ENCODE assay signal across 13 mouse cellular contexts in the genomic region with DNA sequence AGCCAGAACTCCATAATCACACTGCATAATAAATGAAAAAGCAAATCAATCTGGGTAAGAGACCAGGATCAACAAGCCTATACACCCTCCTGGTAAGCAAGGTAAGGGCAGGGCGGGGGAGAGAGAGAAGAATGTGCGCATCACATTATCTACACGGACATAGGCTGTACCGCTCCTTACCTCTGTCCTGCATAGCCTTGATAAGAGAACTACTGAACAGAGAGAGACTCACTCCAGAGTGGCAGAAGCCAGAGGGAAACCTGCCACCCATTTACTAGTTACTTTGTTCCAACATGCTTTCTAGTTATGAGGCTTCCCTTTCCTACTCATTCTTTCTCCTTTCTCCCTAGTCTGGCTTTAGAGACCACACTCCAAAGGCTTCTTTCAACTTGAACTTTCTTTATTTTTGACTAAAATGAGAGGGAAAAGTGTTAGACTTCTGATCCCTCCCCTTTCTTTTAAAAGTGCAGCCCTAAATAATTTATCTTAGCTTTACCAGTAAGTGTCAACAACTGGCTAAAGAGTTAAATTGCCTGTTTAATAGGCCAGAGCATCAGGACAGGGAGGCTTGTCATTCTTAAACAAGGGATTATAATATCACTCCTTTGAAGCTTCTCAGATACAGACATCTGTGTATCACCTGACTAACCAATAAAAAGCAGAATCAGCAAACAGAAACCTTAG. TPM values are rescaled to one million over a fixed set of nuclear protein-coding genes. Genes with fewer than 3 reads are reported as not detected.
DNase-seq lines count a peak whose midpoint lies in the region; ATAC-seq and TF ChIP-seq lines count a peak whose summit lies in the region.
"Had no signal": no experiment of that assay in that cellular context is flagged by ENCODE, and none has a peak within 500 bp of the region (broad histone marks: within the 10 kb centered on the region; RNA-seq: fewer than 3 reads in every experiment).

No protein-coding gene starts in this region.

- H3K9me3 ChIP-seq in forebrain, embryonic 11.5 days (ENCODE audit: control insufficient read depth, low read length) = no peaks in the 10 kb centered on the region
- no peaks in the 10 kb centered on the region for H3K9me3 ChIP-seq in forebrain, postnatal 0 days (ENCODE audit: low read length)
- no peaks in the 10 kb centered on the region for H3K9me3 ChIP-seq in stomach, embryonic 14.5 days (ENCODE audit: control insufficient read depth, low read depth, low read length)
- no peaks in the 10 kb centered on the region for H3K9me3 ChIP-seq in stomach, postnatal 0 days (ENCODE audit: control insufficient read depth, low read length)
- no peaks in the 10 kb centered on the region for H3K9me3 ChIP-seq in liver, embryonic 16.5 days (replicated peaks; ENCODE audit: control insufficient read depth, low read length)

- 85% methylated on average over 4 of the region's 4 CpGs for WGBS in forebrain, embryonic 11.5 days
- WGBS in forebrain, postnatal 0 days = 93% methylated on average over 4 of the region's 4 CpGs
- 81% methylated on average over 4 of the region's 4 CpGs for WGBS in stomach, embryonic 14.5 days
- 85% methylated on average over 4 of the region's 4 CpGs for WGBS in stomach, postnatal 0 days
- 39% methylated on average over 4 of the region's 4 CpGs for WGBS in liver, embryonic 16.5 days (ENCODE audit: insufficient replicate concordance)

- no peak overlapping the region for H3K4me2 ChIP-seq in forebrain, embryonic 11.5 days (ENCODE audit: low read depth, low read length, severe bottlenecking)
- H3K4me2 ChIP-seq in forebrain, postnatal 0 days (ENCODE audit: low read depth) = no peak overlapping the region
- H3K4me2 ChIP-seq in stomach, embryonic 14.5 days (replicated peaks; ENCODE audit: low read depth, low read length) = no peak overlapping the region
- H3K4me2 ChIP-seq in stomach, postnatal 0 days (replicated peaks; ENCODE audit: low read depth) = no peak overlapping the region
- H3K4me2 ChIP-seq in liver, embryonic 16.5 days (ENCODE audit: low read depth, low read length) = peak overlapping the region; percentile 48

- peak; percentile 39; the same call in 1 of the 2 replicates for ATAC-seq in forebrain, embryonic 11.5 days (replicated peaks; ENCODE audit: low FRiP score)
- ATAC-seq in forebrain, postnatal 0 days = no peak
- peak; percentile 91; the same call in 1 of the 2 replicates for ATAC-seq in stomach, embryonic 14.5 days (ENCODE audit: insufficient number of reproducible peaks, insufficient read depth, low FRiP score, low read depth)
- ATAC-seq in stomach, postnatal 0 days (ENCODE audit: low FRiP score, low TSS enrichment) = no peak
- peak; percentile 100 for ATAC-seq in liver, embryonic 16.5 days (ENCODE audit: low read depth)
- ATAC-seq: hindbrain, embryonic 16.5 days had no signal

- no peak overlapping the region for H3K9ac ChIP-seq in forebrain, embryonic 11.5 days (ENCODE audit: low read length)
- no peak overlapping the region for H3K9ac ChIP-seq in forebrain, postnatal 0 days
- no peak overlapping the region for H3K9ac ChIP-seq in stomach, embryonic 14.5 days (replicated peaks; ENCODE audit: low read depth, low read length)
- no peak overlapping the region for H3K9ac ChIP-seq in stomach, postnatal 0 days (ENCODE audit: low read length)
- H3K9ac ChIP-seq in liver, embryonic 16.5 days (ENCODE audit: low read depth, low read length) = peak overlapping the region; percentile 53

- no peaks in the 10 kb centered on the region for H3K4me1 ChIP-seq in forebrain, embryonic 11.5 days (replicated peaks; ENCODE audit: control insufficient read depth, insufficient read depth, low read length)
- H3K4me1 ChIP-seq in forebrain, postnatal 0 days (ENCODE audit: insufficient read depth) = no peaks in the 10 kb centered on the region
- H3K4me1 ChIP-seq in stomach, embryonic 14.5 days (ENCODE audit: control insufficient read depth, insufficient read depth, low read length) = peaks cover 13% of the 10 kb centered on the region; the same call in 1 of the 2 replicates
- H3K4me1 ChIP-seq in stomach, postnatal 0 days (replicated peaks; ENCODE audit: control insufficient read depth, insufficient read depth) = no peaks in the 10 kb centered on the region
- peaks cover 55% of the 10 kb centered on the region for H3K4me1 ChIP-seq in liver, embryonic 16.5 days (ENCODE audit: control insufficient read depth, low read depth, low read length)

- no peak overlapping the region for H3K27ac ChIP-seq in forebrain, embryonic 11.5 days (ENCODE audit: low read depth, low read length)
- H3K27ac ChIP-seq in forebrain, postnatal 0 days (ENCODE audit: low read depth, low read length) = no peak overlapping the region
- H3K27ac ChIP-seq in stomach, embryonic 14.5 days (ENCODE audit: low read length) = no peak overlapping the region
- no peak overlapping the region for H3K27ac ChIP-seq in stomach, postnatal 0 days (replicated peaks)
- peak overlapping the region; percentile 90 for H3K27ac ChIP-seq in liver, embryonic 16.5 days (ENCODE audit: low read length)

- TF ChIP-seq CTCF in forebrain, postnatal 0 days (IDR thresholded peaks at IDR 0.05; ENCODE audit: low read depth) = no peak
- no peak for TF ChIP-seq CTCF in stomach, postnatal 0 days (IDR thresholded peaks at IDR 0.05; ENCODE audit: low read depth)

- no peaks in the 10 kb centered on the region for H3K27me3 ChIP-seq in forebrain, embryonic 11.5 days (ENCODE audit: control insufficient read depth, insufficient read depth, low read length)
- H3K27me3 ChIP-seq in forebrain, postnatal 0 days (ENCODE audit: insufficient read depth, low read length) = no peaks in the 10 kb centered on the region
- no peaks in the 10 kb centered on the region for H3K27me3 ChIP-seq in stomach, embryonic 14.5 days (ENCODE audit: control insufficient read depth, insufficient read depth, low read length)
- no peaks in the 10 kb centered on the region for H3K27me3 ChIP-seq in stomach, postnatal 0 days (ENCODE audit: control insufficient read depth, insufficient read depth, low read length)
- no peaks in the 10 kb centered on the region for H3K27me3 ChIP-seq in liver, embryonic 16.5 days (ENCODE audit: control insufficient read depth, insufficient read depth, low read depth, low read length)

- no peak for TF ChIP-seq EP300 in stomach, postnatal 0 days (optimal IDR thresholded peaks at IDR 0.05)

- DNase-seq in forebrain, embryonic 11.5 days (ENCODE audit: low spot score) = no peak
- no peak for DNase-seq in forebrain, postnatal 0 days
- DNase-seq in stomach, postnatal 0 days (ENCODE audit: low spot score) = no peak
- DNase-seq in cerebellum, adult 9-10 months = no peak
- DNase-seq in embryo, embryonic 11 days = no peak
- no peak for DNase-seq in adrenal gland, postnatal 36 days
- DNase-seq: adrenal gland, postnatal 10 days; cerebellum, postnatal 10 days; kidney, postnatal 4 days; lung, postnatal 10 days had no signal

- H3K4me3 ChIP-seq in forebrain, embryonic 11.5 days (ENCODE audit: low read depth, low read length) = no peak overlapping the region
- H3K4me3 ChIP-seq in forebrain, postnatal 0 days (ENCODE audit: low read depth, low read length) = no peak overlapping the region
- H3K4me3 ChIP-seq in stomach, embryonic 14.5 days (ENCODE audit: low read depth, low read length) = no peak overlapping the region
- no peak overlapping the region for H3K4me3 ChIP-seq in stomach, postnatal 0 days (ENCODE audit: low read depth, low read length)
- H3K4me3 ChIP-seq in liver, embryonic 16.5 days (ENCODE audit: low read depth, low read length) = peak overlapping the region; percentile 20; the same call in 1 of the 2 replicates

- no peaks in the 10 kb centered on the region for H3K36me3 ChIP-seq in forebrain, embryonic 11.5 days (ENCODE audit: control insufficient read depth, insufficient read depth, low read length)
- H3K36me3 ChIP-seq in forebrain, postnatal 0 days (ENCODE audit: insufficient read depth) = no peaks in the 10 kb centered on the region
- no peaks in the 10 kb centered on the region for H3K36me3 ChIP-seq in stomach, embryonic 14.5 days (ENCODE audit: control insufficient read depth, insufficient read depth, low read length)
- H3K36me3 ChIP-seq in stomach, postnatal 0 days (ENCODE audit: control insufficient read depth, insufficient read depth, low read length) = no peaks in the 10 kb centered on the region
- no peaks in the 10 kb centered on the region for H3K36me3 ChIP-seq in liver, embryonic 16.5 days (ENCODE audit: control insufficient read depth, insufficient read depth)

RNA-seq across cellular contexts. Expression of a gene that starts 38.3 kb away (rescaled TPM):
- polyA plus RNA-seq in forebrain, embryonic 11.5 days (2014; fragmentation: Nextera tagmentation; extraction: Ambion mirVana) = 193 and 208 TPM in 2 replicates
- total RNA-seq in forebrain, postnatal 0 days (2014; rRNA removed) = 108 and 109 TPM in 2 replicates
- 137 and 152 TPM in 2 replicates for polyA plus RNA-seq in forebrain, postnatal 0 days (2015; fragmentation: Nextera tagmentation; extraction: Ambion mirVana)
- 182 and 183 TPM in 2 replicates for polyA plus RNA-seq in stomach, embryonic 14.5 days (2014; fragmentation: Nextera tagmentation; extraction: Ambion mirVana)
- 128 and 138 TPM in 2 replicates for polyA plus RNA-seq in stomach, postnatal 0 days (2015; fragmentation: Nextera tagmentation; extraction: Ambion mirVana)
- 154 and 157 TPM in 2 replicates for polyA plus RNA-seq in liver, embryonic 16.5 days (2015; fragmentation: Nextera tagmentation; extraction: Ambion mirVana)
- 100 to 1,000 TPM; 117 to 122 TPM for total RNA-seq in adrenal gland, postnatal 36 days (2021)

RNA-seq across cellular contexts. Expression of a gene that starts 44.9 kb away (rescaled TPM):
- polyA plus RNA-seq in forebrain, embryonic 11.5 days (2014; fragmentation: Nextera tagmentation; extraction: Ambion mirVana) = 2.6 TPM in 2 replicates
- total RNA-seq in forebrain, postnatal 0 days (2014; rRNA removed) = 8.9 and 10.4 TPM in 2 replicates
- 10.6 and 12.2 TPM in 2 replicates for polyA plus RNA-seq in forebrain, postnatal 0 days (2015; fragmentation: Nextera tagmentation; extraction: Ambion mirVana)
- polyA plus RNA-seq in stomach, embryonic 14.5 days (2014; fragmentation: Nextera tagmentation; extraction: Ambion mirVana) = 11.8 and 13.1 TPM in 2 replicates
- 12.4 and 12.5 TPM in 2 replicates for polyA plus RNA-seq in stomach, postnatal 0 days (2015; fragmentation: Nextera tagmentation; extraction: Ambion mirVana)
- polyA plus RNA-seq in liver, embryonic 16.5 days (2015; fragmentation: Nextera tagmentation; extraction: Ambion mirVana) = 119 and 148 TPM in 2 replicates
- total RNA-seq in adrenal gland, postnatal 36 days (2021) = 10 to 100 TPM; 42.2 to 66.4 TPM

Comparison
In these comparisons a context has a peak if more than half of its experiments do, and no peak if none do; other contexts are left out.
1. ATAC-seq: peak in forebrain, embryonic 11.5 days (single experiment), stomach, embryonic 14.5 days (single experiment) and liver, embryonic 16.5 days (single experiment); none in forebrain, postnatal 0 days (single experiment) and stomach, postnatal 0 days (single experiment).